Mouse (Mus musculus) heart, postnatal 14 days (tissue): ENCODE results near the gene Asxl1. TPM values are rescaled to one million over a fixed set of nuclear protein-coding genes. Genes with fewer than 3 reads are reported as not detected.
A peak's percentile ranks its signal among the peaks of the same experiment; 100 is the strongest.

Experiments used
- DNase-seq, 2 experiments: peaks; one replicate each; pipeline ENCODE4 v3.0.0; 2021 to 2022
- intact Hi-C: fragments of 180-260 bp; cut with DNase I; formaldehyde crosslinking; loops from one replicate; pipeline ENCODE4 v1.15.1; 2025
- long read RNA-seq, 2 experiments: library from polyadenylated mRNA; stranded (forward); transcript quantifications; one replicate each; pipeline ENCODE4 v2.0.0; 2021
- total RNA-seq, 2 experiments: library from RNA; stranded (reverse); gene quantifications; 2 replicates each; pipeline ENCODE4 v1.2.3; 2021

Asxl1 gene
- 10 to 100 TPM; 22.1 to 22.6 TPM for total RNA-seq
- long read RNA-seq, experiment 1, full-length matches to known transcripts = 1 of 9 reads
- long read RNA-seq, experiment 1, partial matches to known transcripts = 3 of 9 reads
- long read RNA-seq, experiment 1, other reads (novel, unspliced or antisense) = 5 of 9 reads
- long read RNA-seq, experiment 2, full-length matches to known transcripts = 2 of 7 reads
- long read RNA-seq, experiment 2, partial matches to known transcripts = 2 of 7 reads
- long read RNA-seq, experiment 2, other reads (novel, unspliced or antisense) = 3 of 7 reads

DNA sequence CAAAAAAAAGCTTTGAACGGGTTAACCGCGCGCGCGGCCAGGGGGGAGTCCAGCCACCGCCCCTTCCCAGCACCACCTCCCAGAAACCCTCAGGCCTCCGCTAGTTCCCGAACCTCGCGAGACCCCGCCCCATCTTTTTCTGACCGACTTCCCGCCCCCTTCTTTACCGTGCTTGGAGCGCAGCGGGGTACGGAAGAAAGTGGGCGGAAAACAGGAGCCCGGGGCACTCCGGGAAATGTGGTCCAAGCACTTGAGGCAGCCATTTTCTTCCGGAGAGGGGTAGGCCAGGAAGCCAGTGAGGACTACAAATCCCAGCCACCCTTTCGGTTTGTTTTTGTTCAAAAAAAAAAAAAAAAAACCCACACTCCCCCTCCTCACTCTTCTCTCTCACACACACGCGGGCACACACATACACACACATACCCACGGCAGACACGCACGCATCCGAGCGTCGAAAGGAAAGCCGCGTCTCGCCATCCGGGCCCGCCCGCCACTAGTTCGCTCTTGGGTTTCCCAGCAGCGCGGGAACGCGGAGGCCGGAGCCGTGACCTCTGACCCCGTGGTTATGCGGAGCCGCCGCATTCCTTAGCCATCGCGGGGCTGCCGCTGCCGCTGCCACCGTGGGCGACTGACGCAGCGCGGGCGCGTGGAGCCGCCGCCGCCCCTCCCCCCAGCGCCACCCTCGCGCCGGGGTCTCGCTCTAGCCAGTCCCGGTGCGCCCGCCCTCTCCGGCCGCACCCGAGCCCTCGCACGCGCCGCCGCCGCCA, at the start of gene Asxl1:
TSS of gene Asxl1 (plus strand) at position 376 of the 767 bp plus-strand sequence.
- intact Hi-C loops = loop anchor here (2.0 to 5.0 kb wide), 3 partner anchors 55 to 103 kb away; partner anchors contain the start of genes Kif3b, Plagl2 and Pofut1
- peak; percentile 96 for DNase-seq

DNA sequence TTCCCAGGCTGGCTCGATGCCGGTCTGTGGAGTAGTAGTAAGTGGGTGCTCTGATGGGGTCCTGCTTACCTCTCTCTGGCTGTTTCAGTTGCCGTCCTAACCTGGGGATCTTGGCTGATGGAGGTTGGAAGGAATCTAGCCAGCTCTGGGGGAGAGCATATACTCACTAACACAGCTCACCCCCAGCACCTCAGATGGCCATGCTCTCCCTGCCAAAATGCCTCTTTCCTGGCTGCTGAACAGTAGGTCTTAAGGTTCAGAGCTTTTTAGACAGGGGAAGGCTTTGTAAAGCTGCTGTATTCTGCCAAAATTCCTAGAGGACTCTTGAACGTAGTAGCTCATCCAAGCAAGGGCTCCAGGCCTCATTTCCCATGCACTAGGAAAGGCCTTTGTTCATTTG, 47.9 kb upstream of the Asxl1 start:
- intact Hi-C loops = no loop called here
- DNase-seq = no peak

DNA sequence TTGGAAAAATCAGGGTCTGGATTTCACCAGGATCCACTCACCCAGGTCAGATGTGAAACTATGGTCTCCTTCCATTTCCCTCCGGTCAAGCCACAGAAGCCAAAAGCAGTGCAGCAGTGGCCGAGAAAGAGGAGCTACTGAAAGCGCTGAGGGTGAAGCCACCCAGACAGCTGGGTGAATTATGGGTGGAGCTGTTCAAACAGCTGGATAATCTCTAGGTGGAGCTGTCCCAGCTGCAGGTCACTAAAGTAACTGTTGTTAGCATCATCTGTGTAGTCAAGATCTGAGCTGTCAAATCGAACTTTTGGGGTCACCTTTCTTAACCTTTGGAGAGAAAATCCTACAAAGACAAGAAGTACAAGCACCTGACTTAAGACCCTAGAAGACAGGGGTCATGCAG, 47.2 kb upstream of the Asxl1 start:
- intact Hi-C loops = no loop called here

DNA sequence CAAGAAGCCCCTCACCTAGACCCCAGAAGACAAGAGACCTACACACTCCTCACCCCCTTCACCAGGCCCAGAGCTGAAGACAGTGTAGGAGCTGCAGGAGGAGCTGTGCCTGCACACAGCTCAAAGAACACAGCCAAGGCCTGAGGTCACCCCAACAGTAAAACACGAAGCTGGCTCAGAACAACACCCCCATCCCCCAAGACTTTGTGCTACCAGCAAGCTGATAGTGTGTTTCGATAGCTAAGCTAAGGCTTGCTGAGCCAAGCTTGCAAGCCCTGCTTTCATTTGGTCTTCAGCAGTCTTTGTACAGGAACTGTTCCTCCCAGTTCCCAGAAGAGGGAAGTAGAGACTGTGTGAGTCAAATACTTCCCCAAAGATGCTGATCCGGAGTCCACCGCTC, 46.8 kb upstream of the Asxl1 start:
- intact Hi-C loops = no loop called here
- peak; percentile 12 to 32 for DNase-seq

More for the DNA sequence above, 47.2 kb upstream of the Asxl1 start:
- peak; percentile 13 to 16 for DNase-seq

DNA sequence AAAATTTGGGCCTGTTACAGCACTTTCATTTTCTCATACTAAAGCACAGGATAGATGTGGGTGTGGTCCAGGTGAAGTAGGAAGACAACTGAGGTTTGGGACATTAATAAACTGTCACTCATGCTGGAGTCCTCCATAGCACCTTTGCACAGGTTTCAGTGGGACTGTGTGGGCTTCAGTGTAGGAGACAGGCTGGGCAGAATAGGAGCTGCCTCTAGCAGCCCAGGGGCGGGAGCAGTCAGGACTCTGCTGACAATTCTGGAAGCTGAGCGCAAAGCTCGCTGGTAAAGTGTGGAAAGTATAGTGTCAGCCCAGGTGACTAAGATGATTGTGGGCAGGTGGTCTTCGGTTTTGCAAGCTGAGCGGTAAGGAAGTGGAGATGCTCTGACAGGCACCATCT, 44.5 kb upstream of the Asxl1 start:
- intact Hi-C loops = loop anchor here (10.0 kb wide), 1 partner anchor 284 kb away; no protein-coding TSS in a partner anchor
- DNase-seq = no peak

DNA sequence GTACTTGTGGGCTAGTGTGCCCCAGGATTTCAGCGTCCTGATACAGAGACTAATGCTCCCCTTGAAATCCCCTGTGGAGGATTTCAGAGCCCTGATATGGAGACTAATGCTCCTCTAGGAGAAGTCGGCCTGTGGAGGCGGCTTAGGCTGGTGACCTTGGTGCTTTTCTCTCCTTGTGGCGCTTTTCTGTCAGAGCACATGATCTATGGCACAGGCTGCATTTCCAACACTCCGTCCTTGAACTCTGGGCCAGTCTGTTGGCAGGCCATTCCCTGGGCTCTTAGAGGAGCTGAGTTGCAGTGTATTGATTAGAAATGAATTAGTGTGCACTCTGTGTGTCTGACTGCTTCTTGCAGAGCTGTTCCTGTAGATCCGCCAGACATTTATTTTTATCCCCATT, 40.4 kb upstream of the Asxl1 start:
- intact Hi-C loops = loop anchor here (5.0 to 10.0 kb wide), 2 partner anchors 92 to 280 kb away; no protein-coding TSS in a partner anchor
- DNase-seq = no peak

DNA sequence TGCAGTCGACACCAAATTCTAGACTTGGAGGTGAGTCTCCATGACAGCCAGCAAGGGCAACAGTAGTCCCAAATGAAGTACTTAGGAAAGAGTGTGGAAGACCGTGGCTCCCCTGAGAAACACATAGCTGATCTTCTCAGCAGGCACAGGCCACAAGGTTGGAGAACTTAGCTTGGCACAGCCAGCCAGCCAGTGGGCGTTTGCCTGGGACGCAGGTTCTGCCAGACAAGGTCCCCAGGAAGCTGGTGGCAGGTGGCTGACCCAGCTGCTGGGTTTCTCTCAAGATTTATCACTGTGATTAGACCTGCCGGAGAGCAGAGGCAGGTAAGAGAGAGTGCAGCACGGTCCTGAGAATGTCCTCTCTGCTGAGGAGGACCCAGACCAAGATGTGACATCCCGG, 37.0 kb upstream of the Asxl1 start:
- intact Hi-C loops = loop anchor here (5.0 to 10.0 kb wide), 2 partner anchors 89 to 276 kb away; no protein-coding TSS in a partner anchor
- no peak for DNase-seq

DNA sequence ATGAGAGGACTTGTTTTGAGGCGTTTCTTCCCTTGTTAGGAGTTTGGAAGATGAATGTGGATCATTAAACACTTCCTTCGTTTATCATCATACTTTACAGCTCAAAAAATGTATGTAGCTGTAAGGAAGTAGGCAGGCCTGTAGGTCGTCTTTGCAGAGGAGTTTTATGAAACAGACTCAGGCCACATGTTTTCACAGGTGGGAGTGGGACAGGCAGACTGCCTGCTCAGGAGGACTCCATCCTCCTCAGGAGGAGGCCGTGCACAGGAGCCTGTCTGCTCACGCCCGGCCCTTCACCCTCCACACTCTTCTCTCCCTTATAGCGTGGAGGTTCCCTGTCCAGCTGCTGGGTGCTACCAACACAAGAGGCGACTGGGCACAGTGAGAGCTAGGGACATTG, 36.5 kb upstream of the Asxl1 start:
- DNase-seq = no peak
- intact Hi-C loops = loop anchor here (5.0 to 10.0 kb wide), 2 partner anchors 88 to 276 kb away; no protein-coding TSS in a partner anchor

DNA sequence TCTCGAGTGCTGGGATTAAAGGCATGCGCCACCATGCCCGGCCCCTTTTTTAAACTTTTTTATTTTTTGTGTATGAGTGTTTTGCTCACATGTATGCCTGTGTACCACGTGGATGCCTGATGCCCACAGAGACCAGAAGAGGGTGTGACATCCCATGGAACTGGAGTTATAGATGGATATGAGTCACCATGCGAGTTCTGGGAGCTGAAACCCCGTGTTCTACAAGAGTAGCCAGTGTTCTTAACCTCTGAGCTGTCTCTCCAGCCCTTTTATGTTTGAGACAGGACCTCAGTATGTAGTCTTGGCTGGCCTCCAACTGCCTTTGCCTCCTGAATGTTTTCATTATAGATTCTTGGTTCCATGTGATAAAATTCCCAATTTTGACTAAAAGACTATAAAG, 35.4 kb upstream of the Asxl1 start:
- DNase-seq = no peak
- intact Hi-C loops = no loop called here

DNA sequence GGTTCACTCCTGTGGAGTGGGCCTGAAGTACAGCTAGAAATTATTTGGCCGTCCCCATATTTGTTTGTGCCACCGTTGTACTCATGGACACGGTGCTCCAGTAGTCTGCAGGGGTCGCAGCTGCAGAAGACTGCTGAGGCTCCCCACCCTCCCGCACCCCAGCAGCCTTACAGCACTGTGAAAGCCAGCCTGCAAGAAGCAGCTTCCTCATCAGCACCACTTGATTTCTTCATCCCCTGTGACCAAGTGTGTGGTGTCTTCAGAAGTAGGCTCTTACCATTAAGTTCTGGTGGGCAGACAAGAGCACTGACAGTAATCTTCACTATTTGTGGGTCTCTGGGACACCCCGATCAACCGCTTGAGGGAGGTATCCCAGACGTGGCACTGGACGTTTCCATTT, 32.7 kb upstream of the Asxl1 start:
- no peak for DNase-seq
- intact Hi-C loops = no loop called here

DNA sequence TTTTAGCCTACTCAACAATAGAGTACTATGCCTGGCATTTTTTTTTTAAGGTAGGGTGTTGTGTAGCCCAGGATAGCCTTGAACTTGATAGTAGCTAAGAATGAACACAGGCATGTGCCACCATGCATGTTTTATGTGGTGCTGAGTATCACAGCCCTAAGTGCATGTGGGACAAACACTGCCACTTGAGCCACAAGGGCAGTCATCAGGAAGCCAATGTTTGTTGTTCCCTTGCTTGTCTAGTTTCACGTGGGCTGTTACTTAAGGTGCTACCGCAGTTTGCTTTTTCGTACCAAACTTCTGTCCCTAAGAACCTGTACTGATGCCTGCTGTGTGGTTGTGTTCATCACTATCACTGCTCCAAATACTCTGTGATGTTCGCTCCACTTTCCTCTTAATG, 27.2 kb upstream of the Asxl1 start:
- DNase-seq = no peak
- intact Hi-C loops = no loop called here

DNA sequence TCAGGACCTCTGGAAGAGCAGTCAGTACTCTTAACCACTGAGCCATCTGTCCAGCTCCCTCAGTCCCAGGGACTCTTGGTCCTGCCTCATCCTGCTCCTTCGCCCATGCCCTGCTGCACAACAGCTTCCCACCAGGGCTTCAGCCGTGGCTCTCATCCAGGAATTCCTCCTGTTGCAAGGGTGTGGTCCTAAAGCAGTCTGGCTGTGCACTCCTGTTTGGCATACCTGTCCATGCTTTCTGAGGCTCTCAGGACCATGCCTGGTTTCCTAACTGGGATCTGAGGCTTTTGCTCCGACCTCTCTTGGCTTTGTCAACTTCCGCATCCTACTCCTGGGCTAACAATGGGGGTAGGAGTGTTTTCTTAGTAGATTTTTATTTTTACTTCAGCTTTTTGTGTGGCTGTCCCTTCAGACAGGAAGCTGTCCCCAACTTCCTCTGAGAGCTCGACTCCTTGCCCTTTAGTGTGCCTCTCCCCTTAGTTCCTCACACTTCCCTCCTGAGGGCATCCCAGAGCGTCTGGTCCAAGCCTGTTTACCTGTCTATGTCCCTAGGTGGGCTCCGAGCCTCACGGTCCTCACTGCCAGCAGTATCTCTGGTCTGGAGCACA, 26.5 kb upstream of the Asxl1 start:
- intact Hi-C loops = no loop called here
- DNase-seq = peak in 1 of 2 experiments; percentile 14

DNA sequence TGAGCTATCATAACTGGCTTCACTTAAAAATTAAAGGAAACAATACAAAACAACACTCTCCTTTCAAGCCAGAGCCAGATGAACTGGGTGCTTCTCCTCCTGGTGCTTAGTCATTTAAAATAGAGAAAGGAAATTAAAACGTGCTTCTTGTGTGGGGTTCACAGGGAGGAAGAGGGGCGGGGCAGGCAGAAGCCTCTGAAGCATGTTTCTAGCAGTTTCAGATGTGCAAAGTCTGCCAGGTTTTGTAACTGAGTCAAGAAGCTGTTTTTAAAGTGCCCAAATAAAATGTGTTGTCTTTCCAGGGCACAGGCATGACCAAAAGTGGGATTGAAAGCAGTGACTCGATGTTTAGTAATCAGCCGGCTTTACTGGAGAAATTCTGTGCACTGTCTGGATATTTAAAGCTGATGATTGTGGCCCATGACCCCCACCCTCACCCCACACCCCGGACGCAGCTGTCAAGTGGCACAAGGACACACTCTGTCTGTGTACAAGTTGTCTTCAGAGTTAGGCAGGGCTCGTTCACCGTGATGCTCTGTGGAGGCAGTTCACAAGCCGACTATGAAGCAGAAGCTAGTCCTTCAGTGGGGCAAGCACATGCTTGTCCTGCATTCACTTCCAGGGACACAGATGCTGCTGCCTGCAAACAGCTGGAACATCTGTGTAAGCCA, 19.8 kb upstream of the Asxl1 start:
- intact Hi-C loops = no loop called here
- DNase-seq = no peak

DNA sequence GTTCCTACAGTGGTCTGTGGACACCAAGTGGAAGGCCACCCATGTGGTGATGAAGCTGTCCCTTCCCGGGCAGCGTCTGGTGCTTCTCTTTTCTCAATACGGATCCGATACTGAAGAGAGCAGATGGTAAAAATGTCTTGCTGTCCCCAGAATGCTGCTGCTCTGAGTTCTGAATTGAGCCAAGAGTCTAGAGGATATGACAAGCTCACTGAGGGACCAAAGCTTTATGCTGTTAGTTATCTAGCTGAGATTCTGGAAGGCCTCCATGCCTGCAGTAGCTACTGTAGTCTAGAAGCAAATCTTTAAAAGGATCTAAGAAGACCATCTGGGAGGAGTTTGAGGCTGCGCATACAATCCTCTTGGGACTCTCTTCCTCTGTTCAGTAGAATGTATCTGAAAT, 13.4 kb upstream of the Asxl1 start:
- DNase-seq = no peak
- intact Hi-C loops = no loop called here

DNA sequence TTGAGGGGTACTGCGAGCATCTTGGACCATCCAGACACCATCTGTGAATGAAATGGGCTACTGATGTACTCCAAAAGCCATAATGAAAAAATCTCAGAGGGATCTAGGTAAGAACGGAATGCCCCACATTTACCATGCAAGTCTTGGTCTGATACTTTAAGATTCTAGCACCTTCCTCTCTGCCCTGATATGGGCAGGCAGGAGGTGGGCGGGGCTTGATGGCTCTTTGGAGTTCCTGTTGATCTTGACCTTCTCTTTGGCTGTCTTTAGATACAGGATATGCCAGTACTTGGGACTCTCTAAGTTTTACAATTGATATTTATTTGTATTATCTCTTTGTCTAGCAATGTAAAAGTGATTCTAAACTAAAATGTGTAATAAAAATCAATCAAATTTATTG, 12.6 kb upstream of the Asxl1 start:
- DNase-seq = no peak
- intact Hi-C loops = no loop called here

DNA sequence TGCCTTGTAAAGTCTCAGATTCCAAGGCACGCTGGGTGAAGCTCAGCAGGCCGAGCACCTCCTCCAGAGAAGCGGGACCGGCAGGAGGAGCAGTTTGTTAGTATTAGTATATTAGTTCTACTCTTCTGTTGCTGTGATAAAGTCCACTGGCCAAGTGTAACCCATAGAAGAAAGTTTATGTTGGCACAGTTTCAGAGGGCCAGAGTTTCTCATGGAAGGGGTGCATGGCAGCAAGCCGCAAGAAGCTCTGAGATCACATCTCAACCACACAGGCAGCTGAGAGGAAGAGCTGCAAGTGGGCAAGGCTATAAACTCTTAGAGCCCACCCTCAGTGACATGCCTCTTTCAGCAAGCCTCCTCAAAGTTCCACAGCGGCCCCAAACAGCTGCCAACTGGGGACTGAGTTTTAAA, 11.8 kb upstream of the Asxl1 start:
- no peak for DNase-seq
- intact Hi-C loops = no loop called here

DNA sequence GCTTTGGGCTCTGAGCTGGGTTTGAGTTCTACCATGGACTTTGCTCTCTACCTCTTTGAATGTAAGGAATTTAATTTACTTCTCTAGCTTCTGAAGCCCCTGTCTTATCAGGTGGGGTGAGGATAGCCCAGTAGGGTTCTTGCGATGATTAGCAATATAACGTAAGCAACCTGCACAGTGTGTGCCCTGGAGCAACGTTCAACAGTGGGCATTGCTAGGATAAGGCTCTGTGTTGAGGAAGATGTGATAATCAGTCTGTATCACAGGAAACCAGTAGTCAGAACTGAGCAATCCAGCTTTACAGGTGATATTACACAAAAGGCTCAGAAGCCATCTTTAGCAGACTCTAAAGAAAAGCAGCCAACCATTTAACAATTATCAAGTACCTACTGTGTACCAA, 11.3 kb upstream of the Asxl1 start:
- DNase-seq = no peak
- intact Hi-C loops = no loop called here

DNA sequence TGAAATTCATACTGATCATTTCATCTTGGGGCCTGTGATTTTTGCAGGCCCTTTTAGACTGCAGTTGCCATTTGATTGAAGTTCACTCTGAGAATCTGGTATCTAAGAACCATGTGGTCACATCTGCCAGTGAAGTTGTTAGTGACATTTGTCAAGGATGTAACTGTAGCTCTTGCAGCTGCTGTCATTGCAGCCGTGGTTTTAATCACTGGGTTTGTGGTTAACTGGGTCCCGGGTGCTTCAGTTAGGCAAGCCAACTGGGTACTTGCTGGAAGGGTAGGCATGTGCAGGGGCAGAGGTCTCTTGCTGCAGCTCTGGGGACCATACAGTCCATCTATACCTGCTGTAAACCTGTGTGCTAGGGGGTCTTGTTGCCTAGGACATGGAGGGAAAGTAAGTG, 9.5 kb upstream of the Asxl1 start:
- no peak for DNase-seq
- intact Hi-C loops = no loop called here

DNA sequence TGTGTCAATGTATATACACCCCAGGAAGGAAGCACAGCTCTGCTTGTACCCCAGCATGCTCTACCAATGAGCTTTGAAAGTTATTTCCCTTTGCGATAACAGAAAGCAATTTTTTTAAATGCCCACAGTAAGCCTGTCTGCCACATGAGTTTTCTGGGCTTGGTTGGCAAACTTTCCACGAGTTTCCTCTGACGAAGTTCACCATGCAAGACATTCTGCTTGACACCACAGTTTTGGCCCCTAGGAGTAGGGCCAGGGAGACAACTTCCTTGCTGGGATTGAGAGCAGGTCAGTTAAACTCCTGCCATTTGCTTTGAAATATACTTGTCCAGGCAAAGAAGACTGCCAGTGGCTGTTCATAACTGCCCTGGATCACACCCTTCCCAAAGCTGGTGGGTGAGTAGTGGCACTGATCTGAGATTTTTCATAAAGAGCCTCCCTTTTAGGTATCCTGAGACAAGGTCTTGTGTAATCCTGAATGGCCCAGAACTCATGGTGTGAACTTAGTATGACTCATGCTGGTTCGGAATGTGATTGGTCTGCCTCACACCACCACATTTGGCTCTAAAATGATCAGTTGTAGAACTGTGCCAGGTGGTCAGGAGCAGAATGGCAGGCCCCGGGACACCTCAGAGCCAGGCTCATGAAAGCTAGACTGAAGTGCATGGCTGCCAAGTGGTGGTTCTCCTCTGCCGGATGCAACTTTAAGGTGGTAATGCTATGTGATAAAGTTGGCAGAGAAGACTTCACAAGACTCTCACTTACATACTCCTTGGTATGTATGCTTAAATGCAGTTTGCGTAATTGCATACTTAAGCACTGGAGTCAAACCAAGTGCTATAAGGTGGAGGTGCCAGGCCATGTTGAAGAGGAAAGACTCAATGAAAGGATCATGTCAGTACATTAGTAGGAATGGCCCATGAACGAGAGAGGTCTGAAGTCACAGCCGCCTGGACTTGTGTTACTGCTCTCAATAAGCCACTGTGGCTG, 7.0 kb upstream of the Asxl1 start:
- intact Hi-C loops = no loop called here

DNA sequence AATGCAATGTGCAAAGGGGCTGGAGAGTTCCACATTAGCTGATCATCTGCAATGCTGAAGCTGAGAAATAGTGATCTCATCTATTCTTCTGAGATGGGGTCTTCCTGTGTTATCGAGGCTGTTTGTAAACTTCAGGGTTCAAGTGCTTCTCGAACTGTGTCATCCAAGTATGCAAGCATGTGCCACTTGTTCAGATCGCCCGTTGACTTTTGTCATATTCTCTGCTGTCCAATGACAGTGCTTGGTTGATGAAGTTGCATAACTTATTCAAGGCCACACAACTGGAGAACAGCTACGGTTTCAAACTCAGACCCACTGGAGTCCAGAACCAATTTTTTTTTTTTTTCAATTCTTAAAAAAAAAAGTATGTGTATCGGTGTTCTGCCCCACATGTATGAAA, 3.5 kb upstream of the Asxl1 start:
- intact Hi-C loops = no loop called here
- no peak for DNase-seq

More for the DNA sequence above, 7.0 kb upstream of the Asxl1 start:
- no peak for DNase-seq
